Mouse (Mus musculus): ENCODE measurements around the gene Gbp9.
"Not testable (repeated sequence)": the region's sequence is repeated elsewhere in the genome, so short reads cannot be mapped to it uniquely, and the experiment has no call there.

GRCm38 (mm10) chr5:105140089-105140810 lies 911 bp upstream of the Gbp9 start:
- TF ChIP-seq CTCF (conservative IDR thresholded peaks at IDR 0.05; ENCODE audit: low read length); POU5F1 (IDR thresholded peaks at IDR 0.05; ENCODE audit: borderline replicate concordance, low read length): not testable (repeated sequence)
